Mouse (Mus musculus) left cerebral cortex, adult 2 months (tissue): ENCODE results near the gene Kcna6. TPM values are rescaled to one million over a fixed set of nuclear protein-coding genes. Genes with fewer than 3 reads are reported as not detected.

Source experiments
- DNase-seq, 2 experiments: peaks; one replicate each; pipeline ENCODE4 v3.0.0; 2021 to 2022; ENCODE audit warnings: low spot score in 2 of 2, mixed read lengths in 1 of 2; ENCODE audit errors: extremely low spot score in 1 of 2
- H3K27ac ChIP-seq: fragments of 200-600 bp; 2 replicates; pipeline ENCODE4 v1.8.1; 2022
- H3K4me3 ChIP-seq: fragments of 200-600 bp; 2 replicates; pipeline ENCODE4 v1.8.1; 2022
- CTCF ChIP-seq: fragments of 200-600 bp; IDR thresholded peaks from 2 replicates; pipeline ENCODE4 v1.8.1; 2022; ENCODE audit warnings: antibody characterized with exemption, mild to moderate bottlenecking, moderate library complexity
- intact Hi-C: fragments of 180-260 bp; cut with DNase I; formaldehyde crosslinking; loops from one replicate; pipeline ENCODE4 v1.15.1; 2025
- long read RNA-seq, 2 experiments: library from polyadenylated mRNA; stranded (forward); transcript quantifications; one replicate each; pipeline ENCODE4 v2.0.0; 2021; ENCODE audit warnings: borderline mapping rate in 2 of 2
- total RNA-seq, 2 experiments: library from RNA; stranded (reverse); gene quantifications; 2 replicates each; pipeline ENCODE4 v1.2.3; 2021

Gene Kcna6
- total RNA-seq = 10 to 100 TPM; 56.3 to 65.4 TPM
- long read RNA-seq, experiment 1, full-length matches to known transcripts = 87 of 107 reads
- long read RNA-seq, experiment 1, partial matches to known transcripts = 4 of 107 reads
- long read RNA-seq, experiment 1, other reads (novel, unspliced or antisense) = 16 of 107 reads
- long read RNA-seq, experiment 2, full-length matches to known transcripts = 70 of 86 reads
- long read RNA-seq, experiment 2, partial matches to known transcripts = 6 of 86 reads
- long read RNA-seq, experiment 2, other reads (novel, unspliced or antisense) = 10 of 86 reads

DNA sequence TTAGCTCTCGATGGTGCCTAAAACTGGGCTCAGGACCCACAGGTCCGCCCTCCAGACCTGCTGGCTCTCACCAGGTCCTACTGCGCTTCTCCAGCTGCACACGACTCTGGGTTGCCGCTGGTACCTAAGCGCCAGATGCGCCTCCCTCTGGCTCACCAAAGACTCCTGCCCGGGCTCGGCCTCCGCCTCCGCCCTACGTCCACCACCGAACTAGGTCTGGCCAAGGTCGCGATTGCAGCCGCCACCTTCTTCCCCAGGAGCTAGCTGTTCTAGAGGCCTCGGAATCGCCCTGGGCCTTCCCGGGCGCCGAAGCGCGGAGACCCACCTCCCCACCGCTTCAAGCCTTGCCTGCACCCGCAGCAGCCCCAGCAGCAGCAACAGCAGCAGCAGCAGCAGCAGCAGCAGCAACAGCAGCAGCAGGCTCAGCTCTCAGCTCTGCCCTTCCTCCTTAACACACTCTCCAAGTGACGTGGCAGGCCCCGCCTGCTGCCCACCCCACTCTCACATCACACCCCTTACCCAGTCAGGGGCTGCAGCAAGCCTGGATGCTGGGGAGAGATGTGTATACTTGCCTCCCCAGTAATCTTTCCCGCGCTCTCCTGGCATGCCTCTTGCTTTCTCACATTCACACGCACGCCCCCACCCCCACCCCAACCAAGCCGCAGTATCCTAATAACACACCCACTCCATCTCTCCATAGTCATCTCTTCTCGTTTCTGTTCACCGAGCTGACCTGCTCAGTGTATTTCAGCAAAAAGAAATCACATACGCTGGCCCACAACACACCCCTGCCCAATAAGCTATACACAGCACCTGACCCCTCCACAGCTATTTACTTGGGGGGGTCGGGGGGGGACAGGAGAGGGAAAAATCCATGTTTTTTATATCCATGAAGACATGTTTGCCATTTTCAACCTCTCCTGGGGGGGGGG is at the start of gene Kcna6:
TSS of gene Kcna6 (minus strand) at position 464 of the 932 bp plus-strand sequence.
- no peak for TF ChIP-seq CTCF
- peak in 1 of 2 experiments; percentile 45 for DNase-seq
- intact Hi-C loops = loop anchor here (5.0 kb wide), 1 partner anchor 42 kb away; no protein-coding TSS in a partner anchor
- H3K27ac ChIP-seq = peak within 1 kb of the TSS; percentile 91
- H3K4me3 ChIP-seq = peak within 1 kb of the TSS; percentile 64

GRCm38 (mm10) chr6:126788863-126789262 is 48.4 kb upstream of the Kcna6 start:
- no peak for TF ChIP-seq CTCF
- intact Hi-C loops = no loop called here
- no peak for DNase-seq

DNA sequence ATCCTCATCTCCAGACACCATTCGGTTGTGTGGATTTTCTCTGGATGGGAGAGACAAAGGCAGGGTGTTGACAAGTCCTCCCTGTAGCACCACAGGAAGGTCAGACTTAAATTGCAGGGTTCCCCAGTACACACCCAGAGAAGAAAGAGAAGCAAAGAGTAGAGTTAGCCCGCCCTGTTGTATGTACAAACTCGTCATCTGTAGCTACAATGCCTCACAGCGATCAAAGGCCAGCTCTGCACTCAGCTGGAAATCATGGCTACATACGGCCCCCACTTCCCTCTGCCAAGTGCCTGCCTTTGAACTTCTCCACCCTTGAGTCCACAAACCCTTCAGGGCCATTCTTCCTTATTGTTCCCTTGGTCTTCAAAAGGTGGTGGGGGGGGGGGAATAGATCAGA is 43.7 kb upstream of the Kcna6 start:
- Histone ChIP-seq H3K27ac (peak overlapping the region; percentile 36; the same call in 1 of the 2 replicates), H3K4me3 (no peak overlapping the region)
- TF ChIP-seq CTCF = no peak
- DNase-seq = no peak
- intact Hi-C loops = loop anchor here (5.0 kb wide), 2 partner anchors 42 to 202 kb away; partner anchors contain the start of gene Kcna6

More at GRCm38 (mm10) chr6:126788863-126789262, 48.4 kb upstream of the Kcna6 start:
- H3K27ac ChIP-seq = no peak overlapping the region
- no peak overlapping the region for H3K4me3 ChIP-seq

GRCm38 (mm10) chr6:126783651-126784066 is 43.2 kb upstream of the Kcna6 start:
- no peak for TF ChIP-seq CTCF
- intact Hi-C loops = loop anchor here (1.0 to 5.0 kb wide), 3 partner anchors 41 to 201 kb away; partner anchors contain the start of gene Kcna6

GRCm38 (mm10) chr6:126783056-126783455 is 42.6 kb upstream of the Kcna6 start:
- H3K4me3 ChIP-seq = no peak overlapping the region
- DNase-seq = no peak
- intact Hi-C loops = loop anchor here (1.0 to 5.0 kb wide), 3 partner anchors 41 to 201 kb away; partner anchors contain the start of gene Kcna6
- no peak overlapping the region for H3K27ac ChIP-seq
- TF ChIP-seq CTCF = no peak

More at GRCm38 (mm10) chr6:126783651-126784066, 43.2 kb upstream of the Kcna6 start:
- Histone ChIP-seq H3K4me3 (no peak overlapping the region), H3K27ac (peak overlapping the region; percentile 36; the same call in 1 of the 2 replicates)
- DNase-seq = peak; percentile 26 to 67

- no peak overlapping the region for H3K27ac ChIP-seq
- TF ChIP-seq CTCF = no peak
- H3K4me3 ChIP-seq = no peak overlapping the region
- DNase-seq = no peak
- intact Hi-C loops = no loop called here
Observed at GRCm38 (mm10) chr6:126777889-126778288, 37.4 kb upstream of the Kcna6 start.

- intact Hi-C loops = no loop called here
- no peak for DNase-seq
- no peak overlapping the region for H3K4me3 ChIP-seq
- H3K27ac ChIP-seq = peak overlapping the region; percentile 80
- no peak for TF ChIP-seq CTCF
Observed at GRCm38 (mm10) chr6:126773873-126774272, 33.4 kb upstream of the Kcna6 start.

- intact Hi-C loops = no loop called here
- no peak overlapping the region for H3K4me3 ChIP-seq
- peak; percentile 47 to 51 for DNase-seq
- no peak for TF ChIP-seq CTCF
- H3K27ac ChIP-seq = peak overlapping the region; percentile 63
Observed at GRCm38 (mm10) chr6:126772326-126772725, 31.9 kb upstream of the Kcna6 start.

GRCm38 (mm10) chr6:126770146-126770731 is 29.8 kb upstream of the Kcna6 start:
- no peak for DNase-seq
- Histone ChIP-seq H3K4me3 (no peak overlapping the region), H3K27ac (peak overlapping the region; percentile 59)
- TF ChIP-seq CTCF = no peak
- intact Hi-C loops = no loop called here

DNA sequence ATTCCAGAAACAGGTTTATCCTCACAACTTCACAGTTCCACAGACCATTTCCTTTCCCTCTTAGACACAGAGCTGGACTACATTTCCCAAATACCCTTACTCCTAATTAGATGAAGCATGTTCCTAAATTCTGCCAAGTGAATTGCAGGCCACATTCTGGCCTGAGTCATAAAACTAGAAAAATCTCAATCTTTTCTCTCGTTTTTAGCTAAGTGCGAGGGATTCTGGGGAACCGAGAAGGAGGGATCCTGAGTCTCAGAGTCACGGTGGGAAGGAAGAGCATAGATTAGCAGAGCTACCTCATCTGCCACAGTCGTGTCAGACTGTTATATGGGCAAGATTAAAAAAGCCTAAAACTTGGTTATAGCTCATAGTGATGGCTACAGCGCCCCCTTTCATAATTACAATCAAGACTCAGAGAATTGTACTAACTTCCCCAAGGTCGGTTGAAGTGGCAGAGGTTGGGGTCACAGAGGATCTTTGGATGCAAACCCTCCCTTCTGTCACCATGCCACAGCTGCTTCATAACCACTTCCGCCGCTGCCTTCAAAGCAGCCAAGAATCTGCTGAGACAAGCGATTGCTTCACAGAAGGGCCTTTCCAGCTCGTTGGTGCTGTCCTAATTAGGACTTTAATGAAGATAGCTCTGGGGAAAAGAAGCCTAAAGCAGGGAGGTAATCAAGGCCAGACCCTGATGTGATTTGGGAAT is 28.6 kb upstream of the Kcna6 start:
- H3K4me3 ChIP-seq = no peak overlapping the region
- TF ChIP-seq CTCF = no peak
- intact Hi-C loops = no loop called here
- DNase-seq = no peak
- H3K27ac ChIP-seq = peak overlapping the region; percentile 59
